Mouse (Mus musculus) ES-E14 (cell line): ENCODE measurements at regions not wholly inside any gene's neighbourhood (a gene's known extent, or its start where the extent isn't known, plus 50 kb on each side); places are given as distances from the start of the nearest gene placed in this dataset.

Source experiments
- DNase-seq: peaks from one replicate; pipeline ENCODE4 v3.0.0-alpha.2; 2013; ENCODE audit warnings: low read depth, low spot score
- H3K27ac ChIP-seq: 2 replicates; pipeline ENCODE4 v1.5.1; 2012; ENCODE audit warnings: low read depth, mild to moderate bottlenecking, low read length, moderate library complexity, mixed read lengths; ENCODE audit not compliant: poor library complexity, insufficient read depth, severe bottlenecking
- H3K36me3 ChIP-seq: 2 replicates; pipeline ENCODE4 v1.6.1; 2012; ENCODE audit warnings: mild to moderate bottlenecking, low read length, moderate library complexity, mixed read lengths; ENCODE audit not compliant: control insufficient read depth, poor library complexity, insufficient read depth, severe bottlenecking
- H3K4me1 ChIP-seq, 2 experiments: fragments of 150-350 bp in 1 of 2; sonication (generic) in 1 of 2; 2 replicates each; pipeline ENCODE4 v1.6.1; 2012; ENCODE audit warnings: low read length in 2 of 2, mild to moderate bottlenecking in 1 of 2, mixed read lengths in 1 of 2; ENCODE audit not compliant: control insufficient read depth in 2 of 2, insufficient read depth in 2 of 2, poor library complexity in 1 of 2
- H3K4me3 ChIP-seq, 2 experiments: fragments of 150-350 bp in 1 of 2; sonication (generic) in 1 of 2; 2 replicates each; pipeline ENCODE4 v1.5.1; 2012; ENCODE audit warnings: low read length in 2 of 2, low read depth in 1 of 2, mild to moderate bottlenecking in 1 of 2, mixed read lengths in 1 of 2; ENCODE audit not compliant: insufficient read depth in 1 of 2, poor library complexity in 1 of 2, severe bottlenecking in 1 of 2
- H3K9ac ChIP-seq: 2 replicates; pipeline ENCODE4 v1.6.1; 2012; ENCODE audit warnings: low read depth, mild to moderate bottlenecking, low read length, mixed read lengths; ENCODE audit not compliant: poor library complexity, insufficient read depth, severe bottlenecking
- H3K9me3 ChIP-seq: fragments of 150-350 bp; sonication (generic); 2 replicates; pipeline ENCODE4 v1.6.1; 2012; ENCODE audit warnings: low read depth, mild to moderate bottlenecking, low read length; ENCODE audit not compliant: control insufficient read depth, insufficient read depth
- CHD2 ChIP-seq: IDR thresholded peaks from 2 replicates; pipeline ENCODE4 v1.6.1; 2014; ENCODE audit warnings: mild to moderate bottlenecking, low read depth, low read length, inconsistent platforms
- HCFC1 ChIP-seq: IDR thresholded peaks from 2 replicates; pipeline ENCODE4 v1.6.1; 2012; ENCODE audit warnings: low read length, inconsistent platforms, borderline replicate concordance; ENCODE audit not compliant: insufficient read depth
- MAFK ChIP-seq: IDR thresholded peaks from 2 replicates; pipeline ENCODE4 v1.6.1; 2014; ENCODE audit warnings: mild to moderate bottlenecking, low read depth, low read length, inconsistent platforms; ENCODE audit not compliant: insufficient read depth
- ZC3H11A ChIP-seq: IDR thresholded peaks from 2 replicates; pipeline ENCODE4 v1.6.1; 2012; ENCODE audit warnings: low read depth, mild to moderate bottlenecking, inconsistent platforms, low read length, borderline replicate concordance
- ZNF384 ChIP-seq: IDR thresholded peaks from 2 replicates; pipeline ENCODE4 v1.6.1; 2012; ENCODE audit warnings: low read depth, low read length, inconsistent platforms
- in situ Hi-C, 2 experiments: fragments of 600-800 bp; cut with MboI; formaldehyde crosslinking; loops; one replicate each; pipeline ENCODE4 v1.15.1; 2025; ENCODE audit warnings: low sequenced_read_pairs in 2 of 2, inconsistent platforms in 1 of 2; ENCODE audit not compliant: unreplicated experiment in 2 of 2

- TF ChIP-seq MAFK (no peak), ZC3H11A (no peak), CHD2 (no peak), HCFC1 (no peak), ZNF384 (no peak)
- Histone ChIP-seq H3K9me3 (no peaks in the 10 kb centered on the region), H3K4me1 (no peaks in the 10 kb centered on the region), H3K36me3 (no peaks in the 10 kb centered on the region), H3K9ac (no peak overlapping the region), H3K27ac (no peak overlapping the region), H3K4me3 (no peak overlapping the region)
- no peak for DNase-seq
- in situ Hi-C loops = no loop called here
Measured at GRCm38 (mm10) chr7:29575606-29576005, 57.2 kb upstream of the Sipa1l3 start.
